9 mouse cellular contexts compared by ENCODE assay signal in the genomic region with DNA sequence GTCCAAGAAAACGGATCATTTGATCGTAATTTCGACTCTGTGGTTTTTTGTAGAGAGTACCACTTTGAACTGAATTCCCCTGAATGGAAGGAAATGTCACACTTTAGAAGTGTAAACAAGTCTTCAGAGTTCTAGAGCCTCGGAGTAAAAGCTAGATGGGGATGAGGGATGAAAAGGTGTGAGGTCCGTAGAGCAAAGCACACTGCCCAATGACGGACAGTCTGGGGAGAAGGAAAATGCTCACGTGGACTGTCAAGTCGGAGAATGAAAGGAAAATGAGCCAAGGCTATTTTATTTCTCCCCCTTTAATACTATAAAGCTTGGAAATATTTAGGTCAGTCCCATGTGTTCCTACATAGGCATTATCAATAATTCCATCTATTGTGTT.
DNase-seq lines count a peak whose midpoint lies in the region; ATAC-seq and TF ChIP-seq lines count a peak whose summit lies in the region.
"Had no signal": no experiment of that assay in that cellular context is flagged by ENCODE, and none has a peak within 500 bp of the region (broad histone marks: within the 10 kb centered on the region; RNA-seq: fewer than 3 reads in every experiment).

No protein-coding gene starts in this region.

- no peaks in the 10 kb centered on the region for H3K36me3 ChIP-seq in heart, embryonic 15.5 days
- H3K36me3 ChIP-seq in lung, embryonic 16.5 days (ENCODE audit: control insufficient read depth, insufficient read depth, low read length), result no peaks in the 10 kb centered on the region
- no peaks in the 10 kb centered on the region for H3K36me3 ChIP-seq in limb, embryonic 14.5 days (ENCODE audit: control insufficient read depth, insufficient read depth, low read length)
- no peaks in the 10 kb centered on the region for H3K36me3 ChIP-seq in stomach, embryonic 16.5 days (ENCODE audit: control insufficient read depth, insufficient read depth, low read length)
- H3K36me3 ChIP-seq: liver, embryonic 13.5 days had no signal

- H3K4me2 ChIP-seq in heart, embryonic 15.5 days, result peak overlapping the region; percentile 43; the same call in 1 of the 2 replicates
- H3K4me2 ChIP-seq in lung, embryonic 16.5 days (ENCODE audit: low read depth, low read length), result peak overlapping the region; percentile 47
- H3K4me2 ChIP-seq in limb, embryonic 14.5 days (replicated peaks; ENCODE audit: low read depth, low read length, severe bottlenecking), result peak overlapping the region; percentile 15; the same call in 1 of the 2 replicates
- H3K4me2 ChIP-seq in stomach, embryonic 16.5 days (ENCODE audit: low read depth, low read length), result peak overlapping the region; percentile 46
- H3K4me2 ChIP-seq: liver, embryonic 13.5 days had no signal

- WGBS in heart, embryonic 15.5 days, result 63% methylated on average over 8 of the region's 8 CpGs
- WGBS in lung, embryonic 16.5 days, result 48% methylated on average over 8 of the region's 8 CpGs
- 53% methylated on average over 8 of the region's 8 CpGs for WGBS in limb, embryonic 14.5 days
- WGBS in stomach, embryonic 16.5 days, result 61% methylated on average over 8 of the region's 8 CpGs

- H3K27ac ChIP-seq in heart, embryonic 15.5 days, result no peak overlapping the region
- no peak overlapping the region for H3K27ac ChIP-seq in lung, embryonic 16.5 days (ENCODE audit: low read length)
- H3K27ac ChIP-seq in limb, embryonic 14.5 days (replicated peaks; ENCODE audit: low read depth, low read length), result no peak overlapping the region
- H3K27ac ChIP-seq in stomach, embryonic 16.5 days (ENCODE audit: low read length), result no peak overlapping the region
- H3K27ac ChIP-seq: liver, embryonic 13.5 days had no signal

- no peaks in the 10 kb centered on the region; the same call in 1 of the 2 replicates for H3K4me1 ChIP-seq in heart, embryonic 15.5 days (replicated peaks)
- no peaks in the 10 kb centered on the region for H3K4me1 ChIP-seq in lung, embryonic 16.5 days (replicated peaks; ENCODE audit: control insufficient read depth, insufficient read depth, low read length)
- H3K4me1 ChIP-seq in limb, embryonic 14.5 days (ENCODE audit: control insufficient read depth, insufficient read depth, low read length), result no peaks in the 10 kb centered on the region
- no peaks in the 10 kb centered on the region for H3K4me1 ChIP-seq in stomach, embryonic 16.5 days (ENCODE audit: control insufficient read depth, insufficient read depth, low read length)
- H3K4me1 ChIP-seq: liver, embryonic 13.5 days had no signal

- H3K9ac ChIP-seq in heart, embryonic 15.5 days, result no peak overlapping the region
- no peak overlapping the region for H3K9ac ChIP-seq in lung, embryonic 16.5 days (ENCODE audit: low read length)
- H3K9ac ChIP-seq in limb, embryonic 14.5 days (ENCODE audit: low read depth, low read length, severe bottlenecking), result no peak overlapping the region
- H3K9ac ChIP-seq in stomach, embryonic 16.5 days (ENCODE audit: low read length), result no peak overlapping the region
- H3K9ac ChIP-seq: liver, embryonic 13.5 days had no signal

- intact Hi-C loops in heart, postnatal 36 days (cut with DNase I), result loop anchor here (1.0 to 10.0 kb wide), 5 partner anchors 159 to 632 kb away; no protein-coding TSS in a partner anchor

- H3K4me3 ChIP-seq in heart, embryonic 15.5 days, result no peak overlapping the region
- H3K4me3 ChIP-seq in lung, embryonic 16.5 days (ENCODE audit: low read length), result no peak overlapping the region; the same call in 1 of the 2 replicates
- no peak overlapping the region for H3K4me3 ChIP-seq in limb, embryonic 14.5 days (replicated peaks; ENCODE audit: low read length)
- 0 out of 2 replicates have a peak overlapping the region, but pooled peaks have one; percentile 13 for H3K4me3 ChIP-seq in stomach, embryonic 16.5 days (replicated peaks; ENCODE audit: low read length)
- H3K4me3 ChIP-seq: liver, embryonic 13.5 days had no signal

- no peaks in the 10 kb centered on the region for H3K27me3 ChIP-seq in heart, embryonic 15.5 days
- no peaks in the 10 kb centered on the region for H3K27me3 ChIP-seq in lung, embryonic 16.5 days (ENCODE audit: control insufficient read depth, insufficient read depth, low read depth, low read length)
- H3K27me3 ChIP-seq in limb, embryonic 14.5 days (ENCODE audit: control insufficient read depth, insufficient read depth, low read length), result no peaks in the 10 kb centered on the region
- H3K27me3 ChIP-seq in stomach, embryonic 16.5 days (ENCODE audit: control insufficient read depth, insufficient read depth, low read length), result no peaks in the 10 kb centered on the region
- H3K27me3 ChIP-seq: liver, embryonic 13.5 days had no signal

- ATAC-seq in heart, embryonic 15.5 days (replicated peaks; ENCODE audit: insufficient number of reproducible peaks, insufficient read depth, low FRiP score, low read depth), result no peak
- ATAC-seq in lung, embryonic 16.5 days (ENCODE audit: low read depth), result no peak
- ATAC-seq in limb, embryonic 14.5 days (ENCODE audit: low FRiP score, low read depth), result no peak
- no peak for ATAC-seq in stomach, embryonic 16.5 days (ENCODE audit: insufficient read depth, low FRiP score)

- no peak for TF ChIP-seq POLR2A in limb, embryonic 14.5 days (IDR thresholded peaks at IDR 0.05; ENCODE audit: borderline replicate concordance, extremely low read depth, insufficient read depth, insufficient read length)

- H3K9me3 ChIP-seq in heart, embryonic 15.5 days (replicated peaks), result no peaks in the 10 kb centered on the region
- H3K9me3 ChIP-seq in lung, embryonic 16.5 days (ENCODE audit: control insufficient read depth, low read length), result no peaks in the 10 kb centered on the region
- H3K9me3 ChIP-seq in limb, embryonic 14.5 days (ENCODE audit: control insufficient read depth, low read length), result no peaks in the 10 kb centered on the region
- no peaks in the 10 kb centered on the region for H3K9me3 ChIP-seq in stomach, embryonic 16.5 days (replicated peaks; ENCODE audit: control insufficient read depth, low read length)
- H3K9me3 ChIP-seq: liver, embryonic 13.5 days had no signal

- DNase-seq in heart, postnatal 36 days, result no peak
- DNase-seq in lung, postnatal 14 days, result no peak
- DNase-seq in limb, embryonic 14.5 days (ENCODE audit: low spot score), result no peak
- DNase-seq in adrenal gland, postnatal 36 days, result no peak
- no peak for DNase-seq in layer of hippocampus, adult 18-20 months (ENCODE audit: low spot score in 2 of 2)
- DNase-seq: liver, embryonic 13.5 days had no signal
